Mouse (Mus musculus) heart, postnatal 10 days (tissue): ENCODE results near the gene Fibp. TPM values are rescaled to one million over a fixed set of nuclear protein-coding genes. Genes with fewer than 3 reads are reported as not detected.

ENCODE experiments used
- DNase-seq, 2 experiments: peaks; one replicate each; pipeline ENCODE4 v3.0.0; 2021
- intact Hi-C: fragments of 180-260 bp; cut with DNase I; formaldehyde crosslinking; loops from one replicate; pipeline ENCODE4 v1.15.1; 2025
- total RNA-seq, 2 experiments: library from RNA; stranded (reverse); gene quantifications; 2 replicates each; pipeline ENCODE4 v1.2.3; 2021

Gene Fibp
- 10 to 100 TPM; 90.2 to 91.5 TPM for total RNA-seq

GRCm38 (mm10) chr19:5460465-5460911 is at the start of gene Fibp:
Gene Fibp, plus strand, starts transcription at chr19:5460615.
- intact Hi-C loops: no loop called here
- DNase-seq: peak; percentile 93 to 96

- intact Hi-C loops: no loop called here
- DNase-seq: no peak
Observed at GRCm38 (mm10) chr19:5410641-5411040, 49.8 kb upstream of the Fibp start.

- no peak for DNase-seq
- intact Hi-C loops: no loop called here
Observed at GRCm38 (mm10) chr19:5411961-5412360, 48.5 kb upstream of the Fibp start.

- intact Hi-C loops: no loop called here
- no peak for DNase-seq
Observed at GRCm38 (mm10) chr19:5413840-5414239, 46.6 kb upstream of the Fibp start.

- peak in 1 of 2 experiments; percentile 46 for DNase-seq
- intact Hi-C loops: no loop called here
Observed at GRCm38 (mm10) chr19:5414534-5414957, 45.9 kb upstream of the Fibp start.

- DNase-seq: no peak
- intact Hi-C loops: no loop called here
Observed at GRCm38 (mm10) chr19:5418750-5419466, 41.5 kb upstream of the Fibp start.

GRCm38 (mm10) chr19:5419630-5420029 is 40.8 kb upstream of the Fibp start:
- intact Hi-C loops: no loop called here
- no peak for DNase-seq

GRCm38 (mm10) chr19:5420579-5420978 is 39.8 kb upstream of the Fibp start:
- intact Hi-C loops: no loop called here
- no peak for DNase-seq

GRCm38 (mm10) chr19:5421784-5422183 is 38.6 kb upstream of the Fibp start:
- intact Hi-C loops: loop anchor here (2.0 kb wide), 1 partner anchor 31 kb away; no protein-coding TSS in a partner anchor
- no peak for DNase-seq

- intact Hi-C loops: loop anchor here (2.0 kb wide), 1 partner anchor 31 kb away; no protein-coding TSS in a partner anchor
- no peak for DNase-seq
Observed at GRCm38 (mm10) chr19:5422267-5422666, 38.1 kb upstream of the Fibp start.

- intact Hi-C loops: loop anchor here (2.0 kb wide), 1 partner anchor 32 kb away; no protein-coding TSS in a partner anchor
- no peak for DNase-seq
Observed at GRCm38 (mm10) chr19:5422895-5423443, 37.4 kb upstream of the Fibp start.

- DNase-seq: no peak
- intact Hi-C loops: loop anchor here (2.0 kb wide), 1 partner anchor 33 kb away; no protein-coding TSS in a partner anchor
Observed at GRCm38 (mm10) chr19:5423561-5423960, 36.9 kb upstream of the Fibp start.

- intact Hi-C loops: no loop called here
- DNase-seq: peak; percentile 78 to 80
Observed at GRCm38 (mm10) chr19:5424092-5424781, 36.2 kb upstream of the Fibp start.

GRCm38 (mm10) chr19:5424782-5425741 is 35.4 kb upstream of the Fibp start, which contains the start of the genes Drap1 and AI837181:
Gene Drap1, minus strand, starts transcription at chr19:5424979.
Gene AI837181, plus strand, starts transcription at chr19:5425144.
- peak; percentile 95 to 96 for DNase-seq
- intact Hi-C loops: no loop called here

GRCm38 (mm10) chr19:5425906-5426565 is 34.4 kb upstream of the Fibp start:
- intact Hi-C loops: no loop called here
- DNase-seq: no peak

GRCm38 (mm10) chr19:5426640-5427290 is 33.6 kb upstream of the Fibp start:
- intact Hi-C loops: no loop called here
- DNase-seq: no peak

GRCm38 (mm10) chr19:5428083-5428482 is 32.3 kb upstream of the Fibp start:
- peak; percentile 57 to 73 for DNase-seq
- intact Hi-C loops: loop anchor here (2.0 kb wide), 2 partner anchors 21 to 61 kb away; partner anchors contain the start of genes Banf1 and Eif1ad

GRCm38 (mm10) chr19:5429219-5429618 is 31.2 kb upstream of the Fibp start:
- no peak for DNase-seq
- intact Hi-C loops: loop anchor here (2.0 kb wide), 2 partner anchors 22 to 62 kb away; partner anchors contain the start of genes Banf1 and Eif1ad

- peak; percentile 67 to 68 for DNase-seq
- intact Hi-C loops: loop anchor here (2.0 to 5.0 kb wide), 3 partner anchors 23 to 137 kb away; partner anchors contain the start of genes Ap5b1, Banf1 and Eif1ad
Observed at GRCm38 (mm10) chr19:5429806-5430205, 30.6 kb upstream of the Fibp start.
